In the genomic region with DNA sequence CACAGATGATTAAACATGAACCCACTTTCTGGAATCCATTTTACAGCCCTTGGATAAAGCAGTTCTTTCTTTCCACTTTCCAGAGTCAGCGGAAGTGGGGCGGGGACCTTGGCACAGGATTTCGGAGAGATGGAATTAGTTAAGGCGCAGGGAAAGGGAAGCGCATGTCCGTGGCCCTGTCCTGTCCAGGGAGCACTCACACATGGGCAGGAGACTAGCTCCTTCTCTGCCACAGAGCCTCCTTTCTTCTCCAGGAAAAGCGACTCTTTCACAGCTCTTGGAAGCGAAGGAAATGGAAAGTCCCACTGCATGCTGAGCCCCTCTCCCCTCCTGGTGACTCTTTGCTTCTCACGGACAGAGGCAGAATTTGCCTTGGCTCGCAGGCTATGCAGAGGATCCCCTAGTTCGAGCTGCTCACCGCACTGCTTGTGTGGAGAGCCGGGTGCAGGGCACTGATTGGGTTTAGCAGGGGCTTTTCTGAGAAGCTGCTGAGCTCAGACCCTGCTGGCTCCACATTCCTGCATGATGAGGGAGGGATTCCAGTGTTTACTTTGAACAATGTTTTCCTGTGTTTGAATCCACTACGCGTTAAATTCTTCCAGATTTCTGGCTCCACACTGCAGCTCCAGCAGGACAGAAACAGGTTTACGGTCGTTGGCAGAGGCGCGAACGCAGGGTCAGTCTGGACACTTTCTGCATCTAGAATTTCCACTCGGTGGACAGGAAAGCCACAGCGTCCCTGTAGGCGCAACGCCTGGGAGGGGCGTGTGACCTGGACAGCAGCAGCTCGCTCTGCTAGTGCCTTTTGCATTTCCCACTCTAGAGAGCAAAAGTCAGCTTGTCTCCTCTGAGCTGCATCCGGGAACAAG, we compare ENCODE assay signal across 8 mouse cellular contexts. TPM values are rescaled to one million over a fixed set of nuclear protein-coding genes. Genes with fewer than 3 reads are reported as not detected.
DNase-seq lines count a peak whose midpoint lies in the region; ATAC-seq and TF ChIP-seq lines count a peak whose summit lies in the region.

No protein-coding gene starts in this region.

- H3K4me1 ChIP-seq in cortical plate, adult 2 months (ENCODE audit: control insufficient read depth, insufficient read depth, low read length), result no peaks in the 10 kb centered on the region
- peaks cover 9% of the 10 kb centered on the region for H3K4me1 ChIP-seq in hindbrain, embryonic 14.5 days (replicated peaks; ENCODE audit: control insufficient read depth, insufficient read depth, low read length)
- peaks cover 9% of the 10 kb centered on the region for H3K4me1 ChIP-seq in midbrain, embryonic 11.5 days (ENCODE audit: control insufficient read depth, insufficient read depth, low read length)
- H3K4me1 ChIP-seq in stomach, postnatal 0 days (replicated peaks; ENCODE audit: control insufficient read depth, insufficient read depth), result no peaks in the 10 kb centered on the region

- intact Hi-C loops in gastrocnemius, adult 2 months (cut with DNase I), result loop anchor here (5.0 kb wide), 1 partner anchor 45 kb away; no protein-coding TSS in a partner anchor
- intact Hi-C loops in left cerebral cortex, postnatal 10 days (cut with DNase I), result no loop called here

- no peaks in the 10 kb centered on the region for H3K27me3 ChIP-seq in hindbrain, embryonic 14.5 days (ENCODE audit: control insufficient read depth, insufficient read depth, low read length)
- H3K27me3 ChIP-seq in midbrain, embryonic 11.5 days (ENCODE audit: control insufficient read depth, insufficient read depth, low read length), result no peaks in the 10 kb centered on the region
- no peaks in the 10 kb centered on the region for H3K27me3 ChIP-seq in stomach, postnatal 0 days (ENCODE audit: control insufficient read depth, insufficient read depth, low read length)

- peak; percentile 74; the same call in 1 of the 2 replicates for ATAC-seq in hindbrain, embryonic 14.5 days (ENCODE audit: low FRiP score)
- peak; percentile 58 for ATAC-seq in midbrain, embryonic 11.5 days (ENCODE audit: low FRiP score)
- peak; percentile 87 for ATAC-seq in stomach, postnatal 0 days (ENCODE audit: low FRiP score, low TSS enrichment)

- TF ChIP-seq EP300 in stomach, postnatal 0 days (optimal IDR thresholded peaks at IDR 0.05), result peak; percentile 61

- H3K36me3 ChIP-seq in hindbrain, embryonic 14.5 days (replicated peaks; ENCODE audit: control insufficient read depth, insufficient read depth), result no peaks in the 10 kb centered on the region
- H3K36me3 ChIP-seq in midbrain, embryonic 11.5 days (ENCODE audit: control insufficient read depth, insufficient read depth, low read length), result no peaks in the 10 kb centered on the region
- no peaks in the 10 kb centered on the region for H3K36me3 ChIP-seq in stomach, postnatal 0 days (ENCODE audit: control insufficient read depth, insufficient read depth, low read length)

- H3K9me3 ChIP-seq in hindbrain, embryonic 14.5 days (ENCODE audit: control insufficient read depth, low read length), result no peaks in the 10 kb centered on the region
- no peaks in the 10 kb centered on the region for H3K9me3 ChIP-seq in midbrain, embryonic 11.5 days (ENCODE audit: control insufficient read depth, low read length)
- H3K9me3 ChIP-seq in stomach, postnatal 0 days (ENCODE audit: control insufficient read depth, low read length), result no peaks in the 10 kb centered on the region

- peak overlapping the region; percentile 41 for H3K4me2 ChIP-seq in hindbrain, embryonic 14.5 days (replicated peaks)
- peak overlapping the region; percentile 36 for H3K4me2 ChIP-seq in midbrain, embryonic 11.5 days
- H3K4me2 ChIP-seq in stomach, postnatal 0 days (replicated peaks; ENCODE audit: low read depth), result peak overlapping the region; percentile 42

- peak overlapping the region; percentile 9; the same call in 1 of the 2 replicates for H3K9ac ChIP-seq in hindbrain, embryonic 14.5 days
- H3K9ac ChIP-seq in midbrain, embryonic 11.5 days (ENCODE audit: low read length), result peak overlapping the region; percentile 41
- peak overlapping the region; percentile 31 for H3K9ac ChIP-seq in stomach, postnatal 0 days (ENCODE audit: low read length)

- DNase-seq in ES-CJ7 (ENCODE audit: low read depth, low spot score), result peak; percentile 31
- peak; percentile 85 for DNase-seq in gastrocnemius, adult 2 months
- peak; percentile 41 for DNase-seq in hindbrain, embryonic 14.5 days (ENCODE audit: low spot score)
- DNase-seq in left cerebral cortex, postnatal 10 days (ENCODE audit: extremely low spot score in 1 of 2, low spot score in 2 of 2), result peak; percentile 44 to 77
- DNase-seq in midbrain, embryonic 11.5 days (ENCODE audit: low spot score, missing footprints), result peak; percentile 96
- peak; percentile 30 for DNase-seq in stomach, postnatal 0 days (ENCODE audit: low spot score)
- no peak for DNase-seq in B cell, adult 2 months

- 0 out of 2 replicates have a peak, but pooled peaks have one; percentile 27 for TF ChIP-seq POLR2A in cortical plate, adult 2 months (IDR thresholded peaks at IDR 0.05; ENCODE audit: extremely low read depth, insufficient read depth, low read length)

- TF ChIP-seq CTCF in cortical plate, adult 2 months (IDR thresholded peaks at IDR 0.05; ENCODE audit: extremely low read depth, insufficient read depth, low read length), result no peak
- no peak; the same call in 1 of the 2 replicates for TF ChIP-seq CTCF in gastrocnemius, adult 2 months (IDR thresholded peaks at IDR 0.05)
- TF ChIP-seq CTCF in stomach, postnatal 0 days (IDR thresholded peaks at IDR 0.05; ENCODE audit: low read depth), result 0 out of 2 replicates have a peak, but pooled peaks have one; percentile 11

- no peak overlapping the region for H3K4me3 ChIP-seq in cortical plate, adult 2 months (ENCODE audit: insufficient read depth, low read length)
- H3K4me3 ChIP-seq in gastrocnemius, adult 2 months, result peak overlapping the region; percentile 64
- H3K4me3 ChIP-seq in hindbrain, embryonic 14.5 days (replicated peaks; ENCODE audit: low read length), result peak overlapping the region; percentile 12; the same call in 1 of the 2 replicates
- H3K4me3 ChIP-seq in midbrain, embryonic 11.5 days (ENCODE audit: low read depth, low read length), result peak overlapping the region; percentile 10; the same call in 1 of the 2 replicates
- H3K4me3 ChIP-seq in stomach, postnatal 0 days (ENCODE audit: low read depth, low read length), result peak overlapping the region; percentile 2; the same call in 1 of the 2 replicates

- peak overlapping the region; percentile 20 for H3K27ac ChIP-seq in cortical plate, adult 2 months (ENCODE audit: insufficient read depth, low read length)
- H3K27ac ChIP-seq in gastrocnemius, adult 2 months, result peak overlapping the region; percentile 89
- peak overlapping the region; percentile 79 for H3K27ac ChIP-seq in hindbrain, embryonic 14.5 days
- peak overlapping the region; percentile 65 for H3K27ac ChIP-seq in midbrain, embryonic 11.5 days (ENCODE audit: low read depth, low read length)
- peak overlapping the region; percentile 94 for H3K27ac ChIP-seq in stomach, postnatal 0 days (replicated peaks)

- 9% methylated on average over 27 of the region's 27 CpGs for WGBS in hindbrain, embryonic 14.5 days
- 4% methylated on average over 27 of the region's 27 CpGs for WGBS in midbrain, embryonic 11.5 days
- WGBS in stomach, postnatal 0 days, result 1% methylated on average over 27 of the region's 27 CpGs

RNA-seq across cellular contexts. Expression of a gene that starts 16.0 kb away (rescaled TPM):
- polyA plus RNA-seq in cortical plate, adult 2 months (2012; rRNA removed), result not detected in 2 replicates
- not detected for total RNA-seq in gastrocnemius, adult 2 months (2021)
- polyA plus RNA-seq in hindbrain, embryonic 14.5 days (2014; fragmentation: Nextera tagmentation; extraction: Ambion mirVana), result not detected in 2 replicates
- total RNA-seq in left cerebral cortex, postnatal 10 days (2021), result not detected
- 0.32 TPM in 1 of 2 replicates, not detected in the other for polyA plus RNA-seq in midbrain, embryonic 11.5 days (2014; fragmentation: Nextera tagmentation; extraction: Ambion mirVana)
- polyA plus RNA-seq in stomach, postnatal 0 days (2015; fragmentation: Nextera tagmentation; extraction: Ambion mirVana), result 0.15 TPM in 1 of 2 replicates, not detected in the other

Comparison
In these comparisons a context has a peak if more than half of its experiments do, and no peak if none do; other contexts are left out.
1. DNase-seq: peak in ES-CJ7 (single experiment), gastrocnemius, adult 2 months (single experiment), hindbrain, embryonic 14.5 days (single experiment), left cerebral cortex, postnatal 10 days (2 of 2), midbrain, embryonic 11.5 days (single experiment) and stomach, postnatal 0 days (single experiment); none in B cell, adult 2 months (0 of 2).
2. H3K27ac ChIP-seq: peak in every context shown above with its lines; median percentile 94 in stomach, postnatal 0 days; 89 in gastrocnemius, adult 2 months; 79 in hindbrain, embryonic 14.5 days; 65 in midbrain, embryonic 11.5 days; 20 in cortical plate, adult 2 months.
3. Peak in every context shown above with its lines, with median percentiles within 50 percentile points of each other: ATAC-seq, H3K4me2 ChIP-seq and H3K9ac ChIP-seq.